Mouse (Mus musculus) erythroblast, embryonic 14.5 days (primary cell): ENCODE measurements around the gene Zmym6.

Source experiments
- GATA1 ChIP-seq: IDR thresholded peaks from 2 replicates; pipeline ENCODE4 v1.6.1; 2012; ENCODE audit warnings: low read length, inconsistent platforms, mixed read lengths
- TAL1 ChIP-seq: IDR thresholded peaks from 3 replicates; pipeline ENCODE4 v1.6.1; 2012; ENCODE audit warnings: low read length, inconsistent platforms, mixed read lengths

GRCm38 (mm10) chr4:127171341-127171905 is 94.2 kb downstream of the Zmym6 start:
- TF ChIP-seq GATA1 (no peak), TAL1 (no peak)
